Mouse (Mus musculus): Measurements from ENCODE around the gene Grb7. TPM values are rescaled to one million over a fixed set of nuclear protein-coding genes. Genes with fewer than 3 reads are reported as not detected.

The Grb7 gene
- polyA plus RNA-seq (2017; shearing (Covaris generic)) = 7.2 TPM

DNA sequence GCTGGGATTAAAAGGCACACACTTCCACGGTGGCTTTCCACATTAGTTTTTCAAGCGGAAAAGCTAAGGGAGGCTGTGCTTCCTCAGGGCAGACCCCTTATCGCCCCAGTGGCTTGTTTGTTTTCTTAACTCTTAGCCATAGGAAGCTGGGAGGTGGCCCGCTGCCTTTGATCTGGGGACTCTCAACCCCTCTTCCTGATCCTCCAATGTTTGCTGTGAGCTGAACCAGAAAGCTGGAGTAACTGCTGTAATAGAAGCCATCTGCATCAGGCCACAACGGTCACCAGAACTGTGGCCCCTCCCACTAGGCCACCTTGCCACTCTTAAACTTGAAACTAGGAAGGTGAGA lies at the start of gene Grb7:
TSS of gene Grb7 (plus strand) at position 182 of the 349 bp plus-strand sequence.

DNA sequence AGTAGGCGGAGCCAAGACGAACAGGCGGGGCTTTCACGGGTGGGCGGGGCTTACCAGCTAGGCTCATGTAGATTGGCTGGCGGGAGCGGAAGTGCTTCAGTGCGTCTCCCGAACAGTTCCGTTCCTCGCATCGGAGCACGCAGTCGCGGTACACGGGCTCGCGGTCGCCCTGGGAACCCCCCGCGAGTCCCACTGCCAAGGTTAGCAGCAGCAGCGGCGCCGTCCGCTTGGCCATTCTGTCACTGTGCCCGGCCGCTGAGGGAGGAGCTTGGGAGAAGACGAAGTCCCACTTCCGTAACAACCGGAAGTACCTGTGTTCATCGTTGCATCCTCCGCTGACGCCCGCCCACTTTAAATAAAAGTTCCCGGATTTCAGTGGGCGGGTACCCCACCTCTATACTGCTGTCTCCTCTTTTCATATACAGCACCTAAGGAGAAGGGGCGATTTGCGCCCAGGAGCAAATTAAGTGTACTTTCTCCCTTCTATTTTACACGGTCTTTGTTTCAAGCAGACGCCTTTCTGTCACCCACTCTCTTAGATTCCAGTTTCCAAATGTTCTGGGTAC lies 46.0 kb upstream of the Grb7 start, which contains the start of gene Pgap3:
TSS of gene Pgap3 (minus strand) at position 330 of the 566 bp plus-strand sequence.

DNA sequence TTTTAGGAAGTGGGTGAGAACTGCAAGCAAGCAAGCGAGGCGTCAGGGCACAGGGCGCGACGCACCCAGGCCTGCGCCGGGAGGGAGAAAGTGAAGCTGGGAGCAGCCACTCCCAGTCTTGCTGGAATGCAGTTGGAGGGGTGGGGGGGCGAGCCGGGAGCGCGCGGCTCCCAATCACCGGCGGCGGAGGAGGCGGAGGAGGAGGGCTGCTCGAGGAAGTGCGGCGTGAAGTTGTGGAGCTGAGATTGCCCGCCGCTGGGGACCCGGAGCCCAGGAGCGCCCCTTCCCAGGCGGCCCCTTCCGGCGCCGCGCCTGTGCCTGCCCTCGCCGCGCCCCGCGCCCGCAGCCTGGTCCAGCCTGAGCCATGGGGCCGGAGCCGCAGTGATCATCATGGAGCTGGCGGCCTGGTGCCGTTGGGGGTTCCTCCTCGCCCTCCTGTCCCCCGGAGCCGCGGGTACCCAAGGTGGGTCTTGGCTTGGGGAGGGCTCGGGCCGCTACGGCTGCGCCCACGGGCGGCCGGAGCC lies 33.9 kb upstream of the Grb7 start, which contains the start of gene Erbb2:
TSS of gene Erbb2 (plus strand) at position 198 of the 524 bp plus-strand sequence.

DNA sequence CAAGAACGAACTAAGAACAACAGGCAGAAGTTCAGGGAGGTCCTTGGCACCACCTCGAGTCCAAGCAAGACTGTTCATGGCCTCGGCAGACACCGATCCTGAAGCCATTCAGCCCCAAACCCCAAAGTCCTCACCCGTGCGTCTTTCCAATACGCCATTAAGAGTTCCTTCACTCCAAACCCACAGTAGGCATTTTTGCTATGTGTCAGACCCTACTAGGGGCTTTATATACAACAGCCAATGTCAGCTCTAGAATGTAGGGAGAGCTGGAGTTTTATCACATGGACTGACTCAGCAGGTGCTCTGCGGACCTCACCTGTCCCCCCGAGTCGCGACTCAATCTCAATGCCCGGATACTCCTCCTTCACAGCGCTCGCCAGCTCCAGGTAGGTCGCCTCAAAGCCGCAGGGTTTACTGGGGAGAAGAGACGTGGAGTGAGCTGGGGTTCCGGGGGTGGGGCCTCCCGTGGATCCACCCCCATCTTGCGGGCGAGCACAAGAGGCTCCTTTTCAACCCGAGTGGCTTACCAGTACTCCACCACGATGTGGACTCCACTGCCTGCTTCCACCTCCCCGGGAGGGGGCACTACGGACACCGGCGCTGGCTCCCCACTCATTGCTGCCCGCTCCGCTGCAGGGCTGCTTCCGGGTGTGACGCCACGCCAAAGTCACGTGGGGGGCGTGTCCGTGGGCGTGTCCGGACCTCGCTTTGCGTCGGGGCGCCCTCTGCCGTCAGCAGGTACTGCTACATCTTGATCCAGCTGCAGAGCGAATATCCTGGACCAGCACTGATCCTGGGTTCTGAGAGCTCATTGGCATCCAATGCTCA lies 7.6 kb upstream of the Grb7 start, which contains the start of gene Mien1:
TSS of gene Mien1 (minus strand) at position 661 of the 828 bp plus-strand sequence.

Other genes starting within 250 kb of the Grb7 start
- 19.6 TPM for gene Cdk12, start 243.3 kb upstream of the Grb7 start, polyA plus RNA-seq (2017; shearing (Covaris generic))
- not detected for gene Neurod2, start 116.7 kb upstream of the Grb7 start, polyA plus RNA-seq (2017; shearing (Covaris generic))
- gene Ppp1r1b, start 98.0 kb upstream of the Grb7 start, polyA plus RNA-seq (2017; shearing (Covaris generic)) = not detected
- 88.3 TPM for gene Stard3, start 88.0 kb upstream of the Grb7 start, polyA plus RNA-seq (2017; shearing (Covaris generic))
- gene Tcap, start 62.6 kb upstream of the Grb7 start, polyA plus RNA-seq (2017; shearing (Covaris generic)) = not detected
- gene Pnmt, start 59.9 kb upstream of the Grb7 start, polyA plus RNA-seq (2017; shearing (Covaris generic)) = not detected
- 16.4 TPM for gene Pgap3, start 45.9 kb upstream of the Grb7 start, polyA plus RNA-seq (2017; shearing (Covaris generic))
- 0.45 TPM for gene Erbb2, start 33.9 kb upstream of the Grb7 start, polyA plus RNA-seq (2017; shearing (Covaris generic))
- gene Mien1, start 7.4 kb upstream of the Grb7 start, polyA plus RNA-seq (2017; shearing (Covaris generic)) = 179 TPM
- 76.7 TPM for gene Ikzf3, start 99.6 kb downstream of the Grb7 start, polyA plus RNA-seq (2017; shearing (Covaris generic))
- 4.4 TPM for gene Zpbp2, start 104.7 kb downstream of the Grb7 start, polyA plus RNA-seq (2017; shearing (Covaris generic))
- 96.0 TPM for gene Ormdl3, start 141.0 kb downstream of the Grb7 start, polyA plus RNA-seq (2017; shearing (Covaris generic))
- not detected for gene Lrrc3c, start 151.9 kb downstream of the Grb7 start, polyA plus RNA-seq (2017; shearing (Covaris generic))
- 4.4 TPM for gene Gm12355, start 179.3 kb downstream of the Grb7 start, polyA plus RNA-seq (2017; shearing (Covaris generic))
- gene Gsdma3, start 180.0 kb downstream of the Grb7 start, polyA plus RNA-seq (2017; shearing (Covaris generic)) = not detected
- gene Gsdma2, start 200.4 kb downstream of the Grb7 start, polyA plus RNA-seq (2017; shearing (Covaris generic)) = not detected
- not detected for gene Gsdma, start 218.0 kb downstream of the Grb7 start, polyA plus RNA-seq (2017; shearing (Covaris generic))
- gene Psmd3, start 236.2 kb downstream of the Grb7 start, polyA plus RNA-seq (2017; shearing (Covaris generic)) = 115 TPM

Data from inflammation-experienced regulatory T-cells, adult 16 weeks (primary cell).